Mouse (Mus musculus) central nervous system, embryonic 18 days (tissue): ENCODE measurements around the gene Stk11. TPM values are rescaled to one million over a fixed set of nuclear protein-coding genes. Genes with fewer than 3 reads are reported as not detected.

Experiments
- polyA plus RNA-seq: library from polyadenylated mRNA; depleted of rRNA; stranded (reverse); fragments of >200 nt; gene quantifications from 2 replicates; pipeline ENCODE4 v1.2.3, GENCODE M21; 2012; rRNA removed

Gene Stk11
- polyA plus RNA-seq: 83.3 and 90.0 TPM in 2 replicates

DNA sequence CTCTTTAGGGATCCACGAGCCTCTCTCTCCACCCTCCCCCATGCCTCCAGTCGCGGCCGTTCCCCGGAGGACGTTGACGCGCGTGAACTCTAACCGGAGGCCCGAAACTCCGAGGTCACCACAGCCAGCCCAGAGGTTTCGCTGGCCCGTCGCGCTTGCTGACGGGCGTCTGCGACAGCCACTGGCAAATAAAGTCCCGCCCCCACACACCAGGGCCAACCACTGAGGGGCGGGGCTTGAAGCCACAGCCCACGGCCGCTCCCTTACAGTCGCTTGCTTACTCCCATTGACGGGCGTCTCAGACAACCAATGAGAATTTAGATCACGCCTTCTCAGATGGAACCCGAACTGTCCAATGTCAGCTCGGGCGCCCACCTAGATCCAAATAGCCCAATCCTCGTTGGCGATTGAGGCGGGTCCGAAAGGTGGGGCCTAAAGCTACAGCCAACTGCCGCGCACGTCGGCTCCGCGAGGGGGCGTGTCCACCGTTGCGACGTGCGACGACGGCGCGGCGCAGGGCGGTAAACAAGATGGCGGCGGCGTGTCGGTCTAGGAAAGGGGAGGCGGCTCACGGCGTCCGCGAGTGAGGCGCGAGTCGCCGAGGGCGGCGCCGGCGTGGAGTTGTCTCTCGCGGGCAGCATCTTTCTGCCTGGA lies at the start of gene Stk11:
TSS of gene Stk11 (plus strand) at position 514 of the 654 bp plus-strand sequence.

GRCm38 (mm10) chr10:80105460-80105859 lies 10.1 kb upstream of the Stk11 start, which contains the start of gene Sbno2:
TSS of gene Sbno2 (minus strand) at chr10:80105571.

DNA sequence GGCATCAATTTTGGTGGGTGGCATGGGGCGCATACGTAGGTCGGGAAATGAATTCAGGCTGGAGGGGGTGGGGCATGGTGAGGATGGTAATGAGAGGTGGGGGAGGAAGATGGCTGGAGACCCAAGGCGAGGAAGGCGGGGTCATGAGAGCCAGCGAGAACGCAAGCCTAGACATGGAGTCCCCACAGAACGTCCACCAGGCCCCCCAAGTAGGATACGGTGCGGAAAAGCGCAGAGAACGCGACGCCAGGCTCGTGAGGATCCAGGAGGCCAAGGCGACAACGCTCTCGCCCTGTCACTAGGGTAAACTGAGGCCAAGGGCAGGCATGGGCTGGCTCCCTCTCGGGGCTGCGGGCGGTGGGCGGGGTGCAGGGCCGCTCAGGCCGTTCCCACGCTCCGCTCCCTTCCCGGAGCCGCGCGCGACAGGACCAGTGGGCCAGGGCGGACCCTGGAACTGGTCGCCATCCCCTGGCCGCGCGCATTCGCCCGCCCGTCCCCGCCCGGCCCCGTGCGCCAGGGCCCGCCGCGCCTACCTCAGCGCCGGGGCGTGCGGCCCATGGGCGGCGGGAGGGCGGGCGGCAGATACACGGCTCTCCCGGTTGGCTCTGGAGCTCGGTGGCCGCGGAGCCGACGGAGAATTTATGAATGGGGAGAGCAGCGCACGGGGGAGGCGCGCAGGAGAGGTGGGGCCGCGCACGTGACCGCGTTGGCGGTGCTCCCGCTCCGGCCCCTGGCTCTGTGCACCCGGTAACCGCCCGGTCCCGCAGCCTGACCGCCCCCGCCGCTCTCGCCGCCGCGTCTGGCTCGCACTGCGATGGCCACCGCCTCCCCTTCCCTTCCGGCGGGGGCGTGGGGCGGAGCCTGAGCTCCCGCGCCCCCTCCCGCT lies 23.2 kb downstream of the Stk11 start, which contains the start of gene Atp5d:
TSS of gene Atp5d (plus strand) at position 80 of the 886 bp plus-strand sequence.

GRCm38 (mm10) chr10:80140666-80141035 lies 25.0 kb downstream of the Stk11 start, which contains the start of gene Cbarp:
TSS of gene Cbarp (minus strand) at chr10:80140835.

GRCm38 (mm10) chr10:80147719-80148601 lies 32.4 kb downstream of the Stk11 start, which contains the start of gene Midn:
TSS of gene Midn (plus strand) at chr10:80148272.

DNA sequence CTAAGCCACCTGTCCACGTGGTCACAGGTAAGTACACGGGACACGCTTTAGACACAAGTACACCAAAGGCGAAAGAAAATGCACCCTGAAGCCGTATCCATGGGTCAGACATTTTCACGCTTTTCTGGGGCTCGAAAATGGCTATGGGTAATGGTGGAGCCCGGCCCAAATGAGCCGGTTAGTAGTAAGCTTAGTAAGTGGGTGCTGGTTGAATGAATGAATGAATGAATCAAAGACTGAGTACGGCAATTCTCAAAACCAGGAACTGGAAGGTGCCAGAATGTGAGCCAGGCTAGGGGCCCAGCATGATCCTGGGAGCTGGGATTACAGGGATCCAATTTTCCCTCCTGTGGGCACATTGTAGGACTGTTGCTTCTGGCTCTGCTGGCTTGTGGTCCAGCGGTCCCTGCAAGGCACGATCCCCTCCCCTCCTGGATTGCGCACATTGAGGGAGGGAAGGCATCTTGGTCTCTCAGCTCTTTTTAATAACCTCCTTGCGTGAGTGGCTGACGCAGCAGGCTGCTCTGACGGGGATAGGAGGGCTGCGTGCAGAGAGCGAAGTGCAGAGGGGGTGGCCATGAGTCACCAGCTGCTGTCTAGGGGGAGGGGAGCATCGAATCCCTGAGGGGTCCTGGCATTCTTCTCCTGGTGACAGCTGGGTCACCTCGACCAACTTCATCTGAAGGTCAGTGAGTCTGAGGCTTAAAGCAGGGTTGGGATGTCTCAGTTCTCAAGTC lies 50.0 kb downstream of the Stk11 start, which contains the start of gene Cirbp:
TSS of gene Cirbp (plus strand) at position 594 of the 737 bp plus-strand sequence.

GRCm38 (mm10) chr10:80172527-80173292 lies 57.1 kb downstream of the Stk11 start, which contains the start of gene 1600002K03Rik:
TSS of gene 1600002K03Rik (plus strand) at chr10:80172944.

DNA sequence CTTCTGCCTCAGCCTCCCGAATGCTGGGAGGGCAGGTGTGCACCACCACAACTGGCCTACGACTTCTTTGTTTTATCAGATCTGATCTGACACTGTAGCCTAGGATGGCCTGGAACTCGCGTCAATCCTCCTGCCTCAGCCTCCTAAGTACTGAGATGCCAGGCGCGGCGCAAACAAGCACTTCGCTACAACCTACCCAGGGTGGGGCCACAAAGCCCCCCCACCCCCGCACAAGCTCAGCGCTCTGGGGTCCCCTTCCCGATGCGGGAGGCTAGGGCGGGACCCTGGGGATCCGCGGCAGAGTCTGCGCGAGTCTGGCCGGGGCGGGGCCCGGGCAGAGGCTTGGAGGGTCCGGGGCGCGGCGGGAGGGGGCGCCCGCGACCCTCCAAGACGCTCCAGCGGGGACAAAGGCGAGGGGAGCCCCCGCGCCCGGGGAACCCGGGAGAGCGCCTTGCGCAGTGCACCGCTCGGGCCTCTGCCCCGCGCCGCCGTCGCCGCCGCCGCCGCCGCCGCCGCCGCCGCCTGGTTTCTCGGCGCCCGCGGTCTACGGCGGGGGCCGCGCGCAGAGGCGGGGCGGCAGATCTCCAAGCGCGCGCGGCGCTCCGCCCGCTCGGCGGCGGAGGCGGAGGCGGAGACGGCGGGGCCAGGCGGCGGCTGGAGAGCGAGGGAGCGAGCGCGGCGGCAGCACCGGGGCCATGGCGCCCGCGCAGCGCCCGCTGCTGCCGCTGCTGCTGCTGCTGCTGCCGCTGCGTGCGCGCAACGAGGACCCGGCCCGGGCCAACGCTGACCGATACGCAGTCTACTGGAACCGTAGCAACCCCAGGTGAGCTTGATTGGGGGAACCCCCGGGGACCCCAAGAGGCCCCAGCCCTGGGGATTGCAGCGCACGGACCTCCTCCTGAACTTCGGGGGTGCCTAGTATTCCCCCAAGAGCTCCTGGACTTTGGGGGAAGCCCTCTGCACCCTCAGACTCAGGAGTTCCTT lies 63.8 kb downstream of the Stk11 start, which contains the start of gene Efna2:
TSS of gene Efna2 (plus strand) at position 415 of the 984 bp plus-strand sequence.

Other genes starting within 250 kb of the Stk11 start
- gene Prtn3, start 241.3 kb upstream of the Stk11 start, polyA plus RNA-seq: 15.8 and 16.7 TPM in 2 replicates
- gene Plppr3, start 241.2 kb upstream of the Stk11 start, polyA plus RNA-seq: 680 and 811 TPM in 2 replicates
- not detected in 2 replicates for gene Elane, start 229.6 kb upstream of the Stk11 start, polyA plus RNA-seq
- gene Cfd, start 224.9 kb upstream of the Stk11 start, polyA plus RNA-seq: 0.34 and 0.37 TPM in 2 replicates
- 53.6 and 60.9 TPM in 2 replicates for gene Med16, start 206.9 kb upstream of the Stk11 start, polyA plus RNA-seq
- gene Gm26602, start 204.9 kb upstream of the Stk11 start, polyA plus RNA-seq: not detected in 2 replicates
- 6.1 and 6.5 TPM in 2 replicates for gene Kiss1r, start 198.8 kb upstream of the Stk11 start, polyA plus RNA-seq
- 172 and 208 TPM in 2 replicates for gene R3hdm4, start 194.6 kb upstream of the Stk11 start, polyA plus RNA-seq
- gene Arid3a, start 188.8 kb upstream of the Stk11 start, polyA plus RNA-seq: 4.2 TPM in 2 replicates
- gene Wdr18, start 155.7 kb upstream of the Stk11 start, polyA plus RNA-seq: 67.9 and 76.6 TPM in 2 replicates
- 0.40 and 0.45 TPM in 2 replicates for gene Grin3b, start 145.1 kb upstream of the Stk11 start, polyA plus RNA-seq
- gene Tmem259, start 131.5 kb upstream of the Stk11 start, polyA plus RNA-seq: 200 and 218 TPM in 2 replicates
- gene Cnn2, start 127.2 kb upstream of the Stk11 start, polyA plus RNA-seq: 18.9 and 19.8 TPM in 2 replicates
- 7.1 and 7.5 TPM in 2 replicates for gene Abca7, start 119.3 kb upstream of the Stk11 start, polyA plus RNA-seq
- gene Arhgap45, start 99.2 kb upstream of the Stk11 start, polyA plus RNA-seq: 2.2 and 2.4 TPM in 2 replicates
- 242 and 245 TPM in 2 replicates for gene Polr2e, start 76.0 kb upstream of the Stk11 start, polyA plus RNA-seq
- 421 and 492 TPM in 2 replicates for gene Gpx4, start 68.6 kb upstream of the Stk11 start, polyA plus RNA-seq
- 23.6 and 27.5 TPM in 2 replicates for gene Sbno2, start 10.2 kb upstream of the Stk11 start, polyA plus RNA-seq
- 451 and 454 TPM in 2 replicates for gene Atp5d, start 22.8 kb downstream of the Stk11 start, polyA plus RNA-seq
- gene Cbarp, start 25.0 kb downstream of the Stk11 start, polyA plus RNA-seq: 161 and 178 TPM in 2 replicates
- gene Midn, start 32.5 kb downstream of the Stk11 start, polyA plus RNA-seq: 71.4 and 90.3 TPM in 2 replicates
- 393 and 405 TPM in 2 replicates for gene Cirbp, start 50.2 kb downstream of the Stk11 start, polyA plus RNA-seq
- gene 1600002K03Rik, start 57.1 kb downstream of the Stk11 start, polyA plus RNA-seq: 14.0 and 17.9 TPM in 2 replicates
- 39.2 and 42.5 TPM in 2 replicates for gene Efna2, start 63.7 kb downstream of the Stk11 start, polyA plus RNA-seq
- gene Mum1, start 110.6 kb downstream of the Stk11 start, polyA plus RNA-seq: 51.1 and 52.1 TPM in 2 replicates
- gene Ndufs7, start 133.3 kb downstream of the Stk11 start, polyA plus RNA-seq: 302 and 305 TPM in 2 replicates
- gene Gamt, start 145.2 kb downstream of the Stk11 start, polyA plus RNA-seq: 18.8 and 24.7 TPM in 2 replicates
- gene Dazap1, start 145.7 kb downstream of the Stk11 start, polyA plus RNA-seq: 128 and 136 TPM in 2 replicates
- 2,373 and 2,399 TPM in 2 replicates for gene Rps15, start 176.7 kb downstream of the Stk11 start, polyA plus RNA-seq
- gene Apc2, start 180.2 kb downstream of the Stk11 start, polyA plus RNA-seq: 140 and 172 TPM in 2 replicates
- gene 2310011J03Rik, start 204.7 kb downstream of the Stk11 start, polyA plus RNA-seq: 25.8 and 26.3 TPM in 2 replicates
- 10.6 and 10.7 TPM in 2 replicates for gene Pcsk4, start 213.7 kb downstream of the Stk11 start, polyA plus RNA-seq
- gene Reep6, start 214.2 kb downstream of the Stk11 start, polyA plus RNA-seq: 3.1 and 3.2 TPM in 2 replicates
- gene Adamtsl5, start 232.6 kb downstream of the Stk11 start, polyA plus RNA-seq: 1.2 and 2.2 TPM in 2 replicates
- 14.5 and 15.1 TPM in 2 replicates for gene Plk5, start 240.7 kb downstream of the Stk11 start, polyA plus RNA-seq